Mouse (Mus musculus) gastrocnemius, postnatal 25 days (tissue): Measurements from ENCODE around the gene Sdsl. TPM values are rescaled to one million over a fixed set of nuclear protein-coding genes. Genes with fewer than 3 reads are reported as not detected.
"Not testable (repeated sequence)": the region's sequence is repeated elsewhere in the genome, so short reads cannot be mapped to it uniquely, and the experiment has no call there.

Source experiments
- DNase-seq: peaks from one replicate; pipeline ENCODE4 v3.0.0; 2022
- long read RNA-seq, 2 experiments: library from polyadenylated mRNA; stranded (forward); transcript quantifications; one replicate each; pipeline ENCODE4 v2.0.0; 2021
- total RNA-seq, 2 experiments: library from RNA; stranded (reverse); gene quantifications; 1 replicate in 1 of 2; 2 replicates in 1 of 2; pipeline ENCODE4 v1.2.3; 2021

Gene Sdsl
- under 1 TPM; 0.31 to 0.64 TPM for total RNA-seq
- long read RNA-seq, experiment 1, partial matches to known transcripts: 2 of 3 reads
- long read RNA-seq, experiment 1, other reads (novel, unspliced or antisense): 1 of 3 reads
- long read RNA-seq, experiment 2: 0 reads

GRCm38 (mm10) chr5:120472770-120473169 is at the start of gene Sdsl:
Gene Sdsl (minus strand): TSS chr5:120472810.
- no peak for DNase-seq

GRCm38 (mm10) chr5:120517552-120517951 is 44.9 kb upstream of the Sdsl start:
- DNase-seq: peak; percentile 62

GRCm38 (mm10) chr5:120516221-120516984 is 43.8 kb upstream of the Sdsl start:
- DNase-seq: peak; percentile 37

GRCm38 (mm10) chr5:120515451-120515850 is 42.8 kb upstream of the Sdsl start:
- DNase-seq: no peak

- no peak for DNase-seq
Observed at GRCm38 (mm10) chr5:120514754-120515153, 42.1 kb upstream of the Sdsl start.

GRCm38 (mm10) chr5:120514031-120514677 is 41.5 kb upstream of the Sdsl start:
- no peak for DNase-seq

GRCm38 (mm10) chr5:120512911-120513555 is 40.4 kb upstream of the Sdsl start:
- no peak for DNase-seq

GRCm38 (mm10) chr5:120511643-120512220 is 39.1 kb upstream of the Sdsl start:
- peak; percentile 60 for DNase-seq

- DNase-seq: peak; percentile 94
Observed at GRCm38 (mm10) chr5:120510982-120511642, 38.5 kb upstream of the Sdsl start, which contains the start of gene Slc8b1. Gene Slc8b1 (plus strand): TSS chr5:120511168.

- DNase-seq: no peak
Observed at GRCm38 (mm10) chr5:120507311-120507710, 34.7 kb upstream of the Sdsl start.

GRCm38 (mm10) chr5:120506490-120506889 is 33.9 kb upstream of the Sdsl start:
- no peak for DNase-seq

- DNase-seq: no peak
Observed at GRCm38 (mm10) chr5:120505781-120506180, 33.2 kb upstream of the Sdsl start.

GRCm38 (mm10) chr5:120505368-120505767 is 32.8 kb upstream of the Sdsl start:
- peak; percentile 75 for DNase-seq

GRCm38 (mm10) chr5:120503144-120503795 is 30.7 kb upstream of the Sdsl start, which contains the start of gene Plbd2:
Gene Plbd2 (minus strand): TSS chr5:120503625.
- DNase-seq: peak; percentile 89

GRCm38 (mm10) chr5:120502675-120503143 is 30.1 kb upstream of the Sdsl start:
- DNase-seq: no peak

GRCm38 (mm10) chr5:120502147-120502621 is 29.6 kb upstream of the Sdsl start:
- no peak for DNase-seq

- not testable (repeated sequence) for DNase-seq
Observed at GRCm38 (mm10) chr5:120500609-120501008, 28.0 kb upstream of the Sdsl start.

- DNase-seq: no peak
Observed at GRCm38 (mm10) chr5:120499202-120499601, 26.6 kb upstream of the Sdsl start.

- no peak for DNase-seq
Observed at GRCm38 (mm10) chr5:120497071-120497470, 24.5 kb upstream of the Sdsl start.

- no peak for DNase-seq
Observed at GRCm38 (mm10) chr5:120495703-120496226, 23.2 kb upstream of the Sdsl start.
